Mouse (Mus musculus) liver, embryonic 12.5 days (tissue): ENCODE measurements around the gene Scrt2. TPM values are rescaled to one million over a fixed set of nuclear protein-coding genes. Genes with fewer than 3 reads are reported as not detected.
A peak's percentile ranks its signal among the peaks of the same experiment; 100 is the strongest.
"Not testable (repeated sequence)": the region's sequence is repeated elsewhere in the genome, so short reads cannot be mapped to it uniquely, and the experiment has no call there.

Experiments used
- ATAC-seq: fragments of 200-750 bp; cut with Nextera tagmentation; 2 replicates; pipeline ENCODE4 v1.8.0; 2017; ENCODE audit warnings: moderate number of reproducible peaks, mild to moderate bottlenecking, moderate library complexity
- H3K27ac ChIP-seq: fragments of 300-500 bp; sonication (generic); 2 replicates; pipeline ENCODE4 v1.5.1; 2016; ENCODE audit warnings: mild to moderate bottlenecking
- H3K27me3 ChIP-seq: fragments of 300-500 bp; sonication (generic); replicated peaks from 2 replicates; pipeline ENCODE4 v1.6.1; 2016; ENCODE audit warnings: mild to moderate bottlenecking, moderate library complexity
- H3K36me3 ChIP-seq: fragments of 300-500 bp; sonication (generic); 2 replicates; pipeline ENCODE4 v1.6.1; 2016; ENCODE audit warnings: mild to moderate bottlenecking, moderate library complexity
- H3K4me1 ChIP-seq: fragments of 300-500 bp; sonication (generic); 2 replicates; pipeline ENCODE4 v1.6.1; 2016
- H3K4me2 ChIP-seq: fragments of 300-500 bp; sonication (generic); 2 replicates; pipeline ENCODE4 v1.6.1; 2016; ENCODE audit warnings: mild to moderate bottlenecking, moderate library complexity
- H3K4me3 ChIP-seq: fragments of 300-500 bp; sonication (generic); 2 replicates; pipeline ENCODE4 v1.5.1; 2016; ENCODE audit warnings: mild to moderate bottlenecking, moderate library complexity
- H3K9ac ChIP-seq: fragments of 300-500 bp; sonication (generic); 2 replicates; pipeline ENCODE4 v1.6.1; 2016; ENCODE audit warnings: mild to moderate bottlenecking, moderate library complexity
- H3K9me3 ChIP-seq: fragments of 300-500 bp; sonication (generic); replicated peaks from 2 replicates; pipeline ENCODE4 v1.6.1; 2016; ENCODE audit warnings: mild to moderate bottlenecking, moderate library complexity
- WGBS: fragments of 180-500 bp; shearing (Covaris S2); methylation state at CpG from one replicate; pipeline ENCODE4 v1.1.7; 2016; ENCODE audit not compliant: insufficient replicate concordance; 5-methylcytosine and 5-hydroxymethylcytosine counted together
- polyA plus RNA-seq: library from polyadenylated mRNA; unstranded; fragments of >200 nt; fragmentation: Nextera tagmentation; extraction: Ambion mirVana; gene quantifications from 2 replicates; pipeline ENCODE4 v1.2.1, GENCODE M21; 2016

Scrt2 gene
- polyA plus RNA-seq, 1 experiment from 2014 or later, result not detected

DNA sequence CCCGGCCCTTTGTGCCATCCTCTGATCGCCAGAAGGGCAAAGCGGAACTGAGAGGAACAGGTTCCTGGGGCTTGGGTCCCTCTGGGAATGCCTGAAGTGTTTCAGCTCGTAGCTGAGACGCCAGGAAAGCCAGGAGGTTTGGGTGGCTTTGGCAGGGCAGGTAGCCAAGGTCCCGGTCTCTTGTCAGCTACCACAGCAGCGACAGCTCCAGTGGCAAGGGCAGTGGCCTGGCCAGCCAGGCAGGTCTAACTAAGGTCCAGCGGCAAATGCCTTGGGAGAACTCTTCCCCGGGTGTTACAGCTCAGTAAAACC, 24.1 kb upstream of the Scrt2 start:
- Histone ChIP-seq H3K4me1 (no peaks in the 10 kb centered on the region), H3K27me3 (peaks cover 72% of the 10 kb centered on the region), H3K9me3 (no peaks in the 10 kb centered on the region), H3K4me3 (no peak overlapping the region), H3K36me3 (no peaks in the 10 kb centered on the region), H3K4me2 (no peak overlapping the region), H3K27ac (no peak overlapping the region), H3K9ac (no peak overlapping the region)
- WGBS, result 64% methylated on average over 9 of the region's 9 CpGs
- ATAC-seq, result no peak

DNA sequence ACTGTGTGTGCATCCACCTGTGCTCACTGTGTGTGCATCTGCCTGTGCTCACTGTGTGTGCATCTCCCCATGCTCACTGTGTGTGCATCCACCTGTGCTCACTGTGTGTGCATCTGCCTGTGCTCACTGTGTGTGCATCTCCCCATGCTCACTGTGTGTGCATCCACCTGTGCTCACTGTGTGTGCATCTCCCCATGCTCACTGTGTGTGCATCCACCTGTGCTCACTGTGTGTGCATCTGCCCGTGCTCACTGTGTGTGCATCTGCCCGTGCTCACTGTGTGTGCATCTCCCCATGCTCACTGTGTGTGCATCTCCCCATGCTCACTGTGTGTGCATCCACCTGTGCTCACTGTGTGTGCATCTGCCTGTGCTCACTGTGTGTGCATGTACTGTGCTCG, 18.5 kb upstream of the Scrt2 start:
- not testable (repeated sequence) for H3K36me3 ChIP-seq, H3K27ac ChIP-seq, ATAC-seq, H3K9ac ChIP-seq, H3K4me1 ChIP-seq, H3K4me3 ChIP-seq, H3K9me3 ChIP-seq, H3K4me2 ChIP-seq
- peaks cover 19% of the 10 kb centered on the region; the same call in 1 of the 2 replicates for H3K27me3 ChIP-seq
- WGBS, result 52% methylated on average over 3 of the region's 3 CpGs

DNA sequence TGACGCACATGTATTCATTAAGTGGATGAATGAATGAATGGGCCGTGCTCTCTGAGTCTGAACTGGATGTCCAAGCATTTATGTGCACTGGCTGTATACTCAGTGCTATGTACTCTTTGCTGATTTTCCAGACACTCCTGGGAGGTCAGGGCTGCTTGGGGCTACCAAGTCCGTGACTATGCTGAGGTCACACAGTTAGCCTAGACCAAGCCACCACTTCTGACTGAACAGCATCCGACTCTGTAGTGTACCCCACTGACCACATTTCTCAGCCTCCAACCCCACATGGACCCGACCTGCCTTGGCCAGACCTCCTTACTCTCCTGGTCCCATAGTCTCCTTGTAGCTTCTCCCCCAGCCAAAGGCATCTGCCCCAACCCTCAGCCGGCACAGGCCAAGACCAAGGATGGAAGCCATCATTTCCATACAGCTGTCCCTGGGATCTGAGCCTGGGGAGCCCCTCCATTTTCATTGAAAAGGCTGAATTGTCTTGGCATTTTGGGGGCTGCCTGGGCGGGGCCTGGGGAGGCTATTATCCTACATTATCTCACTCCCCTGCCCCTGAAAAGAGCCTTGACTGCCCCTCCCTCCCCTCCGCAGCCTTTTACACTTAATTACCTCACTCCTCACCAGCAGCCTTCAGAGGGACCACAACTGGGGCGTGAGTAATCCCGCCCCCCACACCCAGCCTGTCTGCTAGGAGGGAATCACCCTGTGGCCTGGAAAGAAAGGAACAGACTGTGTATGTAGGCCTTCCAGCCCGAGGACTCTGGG, 12.5 kb upstream of the Scrt2 start:
- WGBS, result 36% methylated on average over 11 of the region's 11 CpGs
- Histone ChIP-seq H3K36me3 (no peaks in the 10 kb centered on the region), H3K27ac (no peak overlapping the region), H3K4me1 (no peaks in the 10 kb centered on the region), H3K9me3 (no peaks in the 10 kb centered on the region), H3K4me3 (no peak overlapping the region), H3K4me2 (no peak overlapping the region), H3K9ac (no peak overlapping the region), H3K27me3 (peaks cover 30% of the 10 kb centered on the region)
- no peak for ATAC-seq

DNA sequence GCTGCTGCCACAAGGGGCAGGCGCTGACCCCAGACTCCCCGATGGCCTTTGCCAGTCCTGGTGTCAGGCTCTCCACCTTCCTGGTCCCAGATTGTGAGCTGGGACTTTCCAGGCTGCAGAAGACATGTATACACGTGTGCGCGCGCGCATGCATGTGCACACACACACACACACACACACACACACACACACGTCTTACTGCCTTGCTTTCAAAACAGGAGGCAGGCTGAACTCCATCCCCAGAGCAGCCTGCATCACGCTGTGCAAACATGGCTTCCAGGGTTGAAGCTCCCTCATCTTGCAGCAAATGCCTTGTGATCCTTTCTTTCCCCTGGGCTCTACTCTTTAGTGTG, 11.9 kb upstream of the Scrt2 start:
- Histone ChIP-seq H3K27me3 (peaks cover 36% of the 10 kb centered on the region), H3K27ac (no peak overlapping the region), H3K36me3 (no peaks in the 10 kb centered on the region), H3K4me1 (no peaks in the 10 kb centered on the region), H3K4me3 (no peak overlapping the region), H3K4me2 (no peak overlapping the region), H3K9ac (no peak overlapping the region), H3K9me3 (no peaks in the 10 kb centered on the region)
- no peak for ATAC-seq
- WGBS, result 55% methylated on average over 9 of the region's 9 CpGs

DNA sequence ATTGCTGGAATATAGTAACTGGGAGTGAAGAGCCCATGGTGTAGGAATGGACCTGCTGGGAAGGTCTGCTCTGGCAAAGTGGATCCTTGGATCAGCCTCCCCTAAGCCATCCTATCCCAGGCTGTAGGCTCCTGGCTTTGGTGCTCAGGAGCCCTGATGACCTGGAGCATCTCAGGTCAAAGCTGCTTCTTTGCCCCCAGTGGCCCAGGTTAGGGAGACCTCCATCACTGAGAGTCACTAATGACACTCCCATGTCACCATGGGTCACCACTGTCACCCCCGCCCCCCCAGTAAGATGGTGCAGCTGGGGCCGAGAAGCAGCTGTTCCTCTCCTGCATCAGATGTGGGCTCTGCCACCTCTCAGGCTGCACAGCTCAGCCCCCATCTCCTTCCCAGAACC, 11.4 kb upstream of the Scrt2 start:
- Histone ChIP-seq H3K27me3 (peaks cover 41% of the 10 kb centered on the region), H3K27ac (no peak overlapping the region), H3K9me3 (no peaks in the 10 kb centered on the region), H3K4me2 (no peak overlapping the region), H3K9ac (no peak overlapping the region), H3K4me1 (no peaks in the 10 kb centered on the region), H3K36me3 (no peaks in the 10 kb centered on the region), H3K4me3 (no peak overlapping the region)
- WGBS, result 72% methylated on average over 2 of the region's 2 CpGs
- ATAC-seq, result no peak

DNA sequence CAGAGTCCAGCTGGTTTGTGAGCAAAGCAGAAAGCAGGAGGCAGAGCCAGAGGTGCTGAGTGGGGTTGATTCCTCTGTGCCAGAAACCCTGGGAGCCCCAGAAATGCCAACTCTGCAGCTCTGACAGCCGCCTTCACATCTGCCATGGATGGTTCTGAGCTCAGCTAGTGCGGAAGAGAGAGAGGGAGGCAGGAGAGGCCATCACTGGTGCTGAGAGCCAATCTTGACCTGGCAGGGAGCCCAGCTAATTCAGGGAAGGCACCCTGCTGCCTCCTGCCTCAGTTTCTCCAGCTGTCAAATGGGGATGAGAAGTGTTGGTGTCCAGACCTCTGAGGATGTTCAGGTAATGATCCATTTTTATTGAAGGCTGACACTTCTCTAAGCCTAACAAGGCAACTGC, 6.8 kb upstream of the Scrt2 start:
- Histone ChIP-seq H3K27ac (no peak overlapping the region), H3K9ac (no peak overlapping the region), H3K36me3 (no peaks in the 10 kb centered on the region), H3K4me1 (no peaks in the 10 kb centered on the region), H3K4me2 (no peak overlapping the region), H3K27me3 (peaks cover 76% of the 10 kb centered on the region), H3K4me3 (no peak overlapping the region), H3K9me3 (no peaks in the 10 kb centered on the region)
- ATAC-seq, result no peak
- whole genome bisulfite sequencing, result 58% methylated on average over 2 of the region's 2 CpGs

DNA sequence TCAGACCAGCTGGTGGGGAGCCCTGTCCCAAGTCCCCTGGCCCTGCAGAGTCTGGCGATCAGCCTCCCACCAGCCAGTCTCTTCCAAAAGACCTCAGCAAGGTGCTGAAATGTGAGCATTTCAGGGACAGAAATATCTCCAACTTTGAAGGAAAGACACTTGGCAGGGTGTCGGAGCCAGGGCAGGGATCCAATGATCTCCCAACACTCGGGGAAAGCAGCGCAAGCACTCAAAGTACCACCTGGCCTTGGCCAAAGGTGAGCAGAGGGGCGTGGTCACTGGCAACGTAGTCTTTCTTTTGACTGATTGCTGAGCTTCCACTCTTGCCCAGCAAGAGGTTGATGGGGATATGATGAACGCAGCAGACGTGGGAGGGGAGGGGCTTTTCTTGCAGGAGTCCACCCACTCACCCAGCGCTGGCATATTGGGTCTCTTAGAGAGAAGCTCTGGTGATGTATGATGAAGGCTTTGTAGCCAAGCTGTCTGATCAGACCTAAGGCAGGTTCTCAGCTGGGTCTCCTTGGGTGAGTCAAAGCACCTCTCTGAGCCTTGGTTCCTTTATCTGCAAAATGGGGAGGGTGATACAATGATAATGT, 5.9 kb upstream of the Scrt2 start:
- peaks cover 78% of the 10 kb centered on the region for H3K27me3 ChIP-seq
- H3K4me1 ChIP-seq, result no peaks in the 10 kb centered on the region
- no peaks in the 10 kb centered on the region for H3K9me3 ChIP-seq
- H3K4me2 ChIP-seq, result no peak overlapping the region
- H3K9ac ChIP-seq, result no peak overlapping the region
- ATAC-seq, result no peak
- H3K4me3 ChIP-seq, result no peak overlapping the region
- H3K27ac ChIP-seq, result no peak overlapping the region
- 33% methylated on average over 9 of the region's 9 CpGs for WGBS
- no peaks in the 10 kb centered on the region for H3K36me3 ChIP-seq

DNA sequence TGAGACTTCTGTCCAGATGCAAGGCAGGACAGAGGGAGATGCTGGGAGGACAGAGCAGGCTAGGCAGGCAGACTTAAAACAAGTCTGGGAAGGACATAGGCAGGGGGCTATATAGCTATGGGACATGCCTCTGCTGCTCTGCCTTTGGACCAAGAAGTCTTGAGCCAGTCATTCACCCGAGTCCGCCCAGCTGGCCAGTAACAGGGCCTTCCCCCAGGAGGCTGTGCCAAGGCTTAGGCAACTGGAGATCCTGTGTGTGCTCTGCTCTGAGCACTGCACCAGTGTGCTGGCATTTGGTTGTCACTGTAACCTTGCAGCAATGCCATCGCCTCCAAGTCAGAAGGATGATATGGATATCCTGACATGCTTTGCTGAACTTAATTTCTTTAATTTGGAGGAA, 4.0 kb upstream of the Scrt2 start:
- Histone ChIP-seq H3K27ac (no peak overlapping the region), H3K4me1 (0 out of 2 replicates have a peak, but pooled peaks cover 5% of the 10 kb centered on the region), H3K4me3 (no peak overlapping the region), H3K36me3 (no peaks in the 10 kb centered on the region), H3K9ac (no peak overlapping the region), H3K4me2 (no peak overlapping the region), H3K9me3 (no peaks in the 10 kb centered on the region), H3K27me3 (peaks cover 89% of the 10 kb centered on the region)
- no peak for ATAC-seq
- WGBS, result 56% methylated on average over 3 of the region's 3 CpGs

DNA sequence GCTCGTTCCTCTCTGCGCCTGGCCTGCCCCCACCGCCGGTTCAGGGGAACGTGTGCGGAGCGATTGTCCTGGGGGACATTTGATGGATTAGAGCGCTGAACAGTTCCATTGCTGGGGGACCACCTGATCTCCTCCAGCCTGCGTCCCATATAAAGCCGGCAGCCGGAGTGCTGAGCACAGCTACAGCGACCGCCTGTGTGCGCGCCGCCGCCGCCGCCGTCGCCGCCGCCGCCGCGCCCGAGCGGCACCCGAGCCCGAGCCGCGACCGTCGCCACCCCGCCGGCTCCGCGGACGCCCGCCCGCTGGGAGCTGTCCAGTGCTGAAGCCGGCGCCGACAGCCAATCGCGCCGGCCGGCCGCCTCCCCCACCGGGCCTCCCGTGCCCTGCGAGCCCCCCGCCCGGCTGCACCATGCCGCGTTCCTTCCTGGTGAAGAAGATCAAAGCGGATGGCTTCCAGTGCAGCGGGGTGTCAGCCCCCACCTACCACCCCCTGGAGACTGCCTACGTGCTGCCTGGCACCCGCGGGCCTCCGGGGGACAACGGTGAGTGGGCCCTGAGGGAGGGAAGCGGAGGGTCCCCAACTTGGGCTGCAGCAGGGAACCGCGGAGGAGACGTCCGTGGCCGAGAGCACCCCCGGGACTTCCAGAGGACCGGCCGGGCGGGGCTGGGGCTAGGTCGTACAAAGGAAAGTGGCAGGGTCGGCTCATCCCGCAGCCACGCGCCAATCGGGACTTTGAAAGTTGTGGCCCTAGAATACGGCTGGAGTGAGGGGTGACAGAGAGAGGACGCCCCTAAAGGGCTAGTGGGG, 516 bp downstream of the Scrt2 start:
- ATAC-seq, result peak; percentile 62
- Histone ChIP-seq H3K36me3 (no peaks in the 10 kb centered on the region), H3K4me1 (0 out of 2 replicates have a peak, but pooled peaks cover 5% of the 10 kb centered on the region), H3K27ac (no peak overlapping the region), H3K9me3 (no peaks in the 10 kb centered on the region), H3K9ac (no peak overlapping the region), H3K4me3 (peak overlapping the region; percentile 35), H3K27me3 (peaks cover 97% of the 10 kb centered on the region), H3K4me2 (peak overlapping the region; percentile 53)
- under 1% methylated on average over 78 of the region's 81 CpGs for WGBS

DNA sequence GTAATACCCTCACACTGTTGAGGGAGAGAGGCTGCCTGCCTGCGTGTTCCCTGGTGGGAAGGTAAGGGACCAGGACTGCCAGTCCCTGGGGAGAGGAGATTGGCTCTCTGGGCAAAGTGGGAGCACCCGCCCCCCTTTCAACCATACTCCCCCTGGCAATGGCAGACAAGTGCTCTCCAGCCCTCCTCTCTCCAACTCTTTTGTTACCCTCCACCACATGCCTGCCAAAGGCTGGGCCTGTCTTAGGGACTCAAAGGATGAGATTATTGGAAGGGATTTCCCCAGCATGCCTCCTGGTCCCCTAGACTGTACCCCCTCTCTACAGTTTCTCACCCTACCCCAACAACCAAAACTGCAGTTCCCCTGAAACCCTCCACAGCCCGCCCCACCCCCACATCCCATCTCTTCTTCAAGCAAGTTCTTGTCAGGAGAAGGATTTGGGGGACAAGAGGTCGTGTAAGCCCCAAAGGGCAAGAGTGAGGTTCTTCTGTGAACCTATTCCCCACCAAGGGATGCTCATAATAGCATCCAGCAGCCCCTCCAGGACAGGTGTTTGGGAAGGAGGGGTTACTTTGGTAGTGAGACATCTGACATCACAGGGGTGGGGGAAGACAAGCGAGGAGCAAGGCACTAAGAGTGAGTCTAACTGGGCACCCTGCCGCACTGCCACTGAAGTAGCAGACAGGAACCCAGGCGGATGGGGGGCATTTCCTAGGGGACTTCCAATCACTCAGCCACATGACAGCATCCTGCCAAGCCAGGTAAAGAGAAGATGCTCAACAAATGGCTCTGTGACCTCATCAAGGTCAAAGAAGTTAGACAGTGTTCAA, 1.3 kb downstream of the Scrt2 start:
- peaks cover 96% of the 10 kb centered on the region for H3K27me3 ChIP-seq

DNA sequence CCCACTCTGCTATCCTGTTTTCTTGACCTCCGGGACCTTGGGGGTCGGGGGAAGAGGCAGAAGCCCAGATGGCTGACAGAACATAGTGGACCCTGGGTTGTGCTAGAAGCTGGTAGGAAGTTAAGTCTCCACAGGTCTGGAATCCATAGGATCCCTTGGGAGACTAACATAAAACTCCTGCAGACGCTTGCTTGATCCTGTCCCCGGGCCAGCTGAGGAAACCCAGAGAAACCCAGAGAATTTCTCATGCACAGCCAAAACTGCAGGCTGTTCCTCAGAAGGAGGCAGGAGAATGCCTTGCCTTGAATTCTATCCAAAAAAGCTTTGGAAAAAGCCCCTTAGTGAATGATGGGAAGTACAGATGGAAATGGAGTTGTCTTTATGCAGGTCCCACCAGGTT, 2.1 kb downstream of the Scrt2 start:
- no peak overlapping the region for H3K27ac ChIP-seq
- H3K4me3 ChIP-seq, result no peak overlapping the region
- peaks cover 93% of the 10 kb centered on the region for H3K27me3 ChIP-seq
- H3K4me1 ChIP-seq, result 0 out of 2 replicates have a peak, but pooled peaks cover 5% of the 10 kb centered on the region
- WGBS, result 59% methylated on average over 4 of the region's 4 CpGs
- no peaks in the 10 kb centered on the region for H3K9me3 ChIP-seq
- no peak for ATAC-seq
- H3K9ac ChIP-seq, result no peak overlapping the region
- no peak overlapping the region for H3K4me2 ChIP-seq
- no peaks in the 10 kb centered on the region for H3K36me3 ChIP-seq

More for the DNA sequence above, 1.3 kb downstream of the Scrt2 start:
- H3K36me3 ChIP-seq, result no peaks in the 10 kb centered on the region
- no peak overlapping the region for H3K4me2 ChIP-seq
- H3K9me3 ChIP-seq, result no peaks in the 10 kb centered on the region
- ATAC-seq, result no peak
- H3K9ac ChIP-seq, result no peak overlapping the region
- no peak overlapping the region for H3K27ac ChIP-seq
- 0 out of 2 replicates have a peak, but pooled peaks cover 5% of the 10 kb centered on the region for H3K4me1 ChIP-seq
- WGBS, result 11% methylated on average over 7 of the region's 7 CpGs
- 0 out of 2 replicates have a peak overlapping the region, but pooled peaks have one; percentile 35 for H3K4me3 ChIP-seq
